Mouse (Mus musculus): ENCODE results near the gene Klrc2.
"Not testable (repeated sequence)": the region's sequence is repeated elsewhere in the genome, so short reads cannot be mapped to it uniquely, and the experiment has no call there.

Gene Klrc2

GRCm38 (mm10) chr6:129660589-129660988, at the start of gene Klrc2:
Gene Klrc2 (minus strand): TSS chr6:129660689.
- DNase-seq (ENCODE audit: low spot score) = not testable (repeated sequence)

- not testable (repeated sequence) for DNase-seq (ENCODE audit: low spot score)
These were observed 30.9 kb upstream of the Klrc2 start for GRCm38 (mm10) chr6:129691436-129691835.

GRCm38 (mm10) chr6:129680379-129680778, 19.9 kb upstream of the Klrc2 start:
- DNase-seq (ENCODE audit: low spot score) = peak; percentile 16

- no peak for DNase-seq (ENCODE audit: low spot score)
These were observed 18.4 kb upstream of the Klrc2 start, which contains the start of gene Klrc1 for GRCm38 (mm10) chr6:129678873-129679272. Gene Klrc1 (minus strand): TSS chr6:129678973.

GRCm38 (mm10) chr6:129661301-129661700, 812 bp upstream of the Klrc2 start:
- DNase-seq (ENCODE audit: low spot score) = not testable (repeated sequence)

GRCm38 (mm10) chr6:129644054-129644453, 16.4 kb downstream of the Klrc2 start:
- not testable (repeated sequence) for DNase-seq (ENCODE audit: low spot score)

GRCm38 (mm10) chr6:129643237-129643636, 17.3 kb downstream of the Klrc2 start, which contains the start of gene Klrc3:
Gene Klrc3 (minus strand): TSS chr6:129643337.
- DNase-seq (ENCODE audit: low spot score) = not testable (repeated sequence)

- not testable (repeated sequence) for DNase-seq (ENCODE audit: low spot score)
These were observed 29.4 kb downstream of the Klrc2 start for GRCm38 (mm10) chr6:129631046-129631445.

- no peak for DNase-seq (ENCODE audit: low spot score)
These were observed 36.8 kb downstream of the Klrc2 start, which contains the start of gene Klrk1 for GRCm38 (mm10) chr6:129623735-129624134. Gene Klrk1 (minus strand): TSS chr6:129623864.

- DNase-seq (ENCODE audit: low spot score) = no peak
These were observed 52.1 kb downstream of the Klrc2 start for GRCm38 (mm10) chr6:129608372-129608771.

Measured in urinary bladder, postnatal 14 days (tissue).